Mouse (Mus musculus) regulatory T cell (primary cell): ENCODE results near the gene Slc41a1.

Experiments used
- in situ Hi-C: fragments of 300-600 bp; cut with MboI, MseI; formaldehyde crosslinking; loops from one replicate; pipeline ENCODE4 v1.15.1; 2025; ENCODE audit warnings: high pct_unique_total_duplicates

Slc41a1 gene

GRCm38 (mm10) chr1:131824528-131825181 is 2.6 kb upstream of the Slc41a1 start:
- in situ Hi-C loops: no loop called here

GRCm38 (mm10) chr1:131827787-131828258 is 530 bp downstream of the Slc41a1 start:
- in situ Hi-C loops: no loop called here

GRCm38 (mm10) chr1:131828297-131829126 is 1.2 kb downstream of the Slc41a1 start:
- in situ Hi-C loops: no loop called here

GRCm38 (mm10) chr1:131829279-131829678 is 2.0 kb downstream of the Slc41a1 start:
- in situ Hi-C loops: no loop called here

GRCm38 (mm10) chr1:131830561-131830960 is 3.3 kb downstream of the Slc41a1 start:
- in situ Hi-C loops: no loop called here

- in situ Hi-C loops: no loop called here
Measured at GRCm38 (mm10) chr1:131830971-131831641, 3.8 kb downstream of the Slc41a1 start.

GRCm38 (mm10) chr1:131837035-131837434 is 9.7 kb downstream of the Slc41a1 start:
- in situ Hi-C loops: no loop called here

- in situ Hi-C loops: no loop called here
Measured at GRCm38 (mm10) chr1:131838542-131838941, 11.2 kb downstream of the Slc41a1 start.

GRCm38 (mm10) chr1:131839279-131839678 is 12.0 kb downstream of the Slc41a1 start:
- in situ Hi-C loops: no loop called here

GRCm38 (mm10) chr1:131842221-131842620 is 14.9 kb downstream of the Slc41a1 start:
- in situ Hi-C loops: no loop called here

GRCm38 (mm10) chr1:131843758-131844157 is 16.5 kb downstream of the Slc41a1 start:
- in situ Hi-C loops: no loop called here

- in situ Hi-C loops: no loop called here
Measured at GRCm38 (mm10) chr1:131844883-131845282, 17.6 kb downstream of the Slc41a1 start.

- in situ Hi-C loops: no loop called here
Measured at GRCm38 (mm10) chr1:131846255-131846654, 19.0 kb downstream of the Slc41a1 start.

GRCm38 (mm10) chr1:131861811-131862210 is 34.5 kb downstream of the Slc41a1 start:
- in situ Hi-C loops: no loop called here

GRCm38 (mm10) chr1:131865596-131865995 is 38.3 kb downstream of the Slc41a1 start:
- in situ Hi-C loops: no loop called here

GRCm38 (mm10) chr1:131866304-131866999 is 39.2 kb downstream of the Slc41a1 start:
- in situ Hi-C loops: no loop called here

GRCm38 (mm10) chr1:131867093-131867945 is 40.0 kb downstream of the Slc41a1 start, which contains the start of gene Rab29:
TSS of gene Rab29 (plus strand) at chr1:131867224.
- in situ Hi-C loops: no loop called here

- in situ Hi-C loops: no loop called here
Measured at GRCm38 (mm10) chr1:131867946-131868290, 40.6 kb downstream of the Slc41a1 start.

GRCm38 (mm10) chr1:131869561-131869960 is 42.3 kb downstream of the Slc41a1 start:
- in situ Hi-C loops: no loop called here

GRCm38 (mm10) chr1:131872856-131873255 is 45.6 kb downstream of the Slc41a1 start:
- in situ Hi-C loops: no loop called here

- in situ Hi-C loops: loop anchor here (5.0 kb wide), 1 partner anchor 168 kb away; no protein-coding TSS in a partner anchor
Measured at GRCm38 (mm10) chr1:131879816-131880215, 52.5 kb downstream of the Slc41a1 start.
